Mouse (Mus musculus) cerebellum, adult 2 months (tissue): ENCODE measurements around the gene Fhit.

Source experiments
- CTCF ChIP-seq: fragments of 200-500 bp; IDR thresholded peaks from 2 replicates; pipeline ENCODE4 v1.5.1; 2011; ENCODE audit warnings: low read depth, mild to moderate bottlenecking, control low read depth, low read length, moderate library complexity, borderline replicate concordance; ENCODE audit not compliant: insufficient read depth
- POLR2A ChIP-seq: fragments of 200-500 bp; IDR thresholded peaks from 2 replicates; pipeline ENCODE4 v1.6.1; 2011; ENCODE audit warnings: low read length, control low read depth, borderline replicate concordance; ENCODE audit not compliant: insufficient read depth

DNA sequence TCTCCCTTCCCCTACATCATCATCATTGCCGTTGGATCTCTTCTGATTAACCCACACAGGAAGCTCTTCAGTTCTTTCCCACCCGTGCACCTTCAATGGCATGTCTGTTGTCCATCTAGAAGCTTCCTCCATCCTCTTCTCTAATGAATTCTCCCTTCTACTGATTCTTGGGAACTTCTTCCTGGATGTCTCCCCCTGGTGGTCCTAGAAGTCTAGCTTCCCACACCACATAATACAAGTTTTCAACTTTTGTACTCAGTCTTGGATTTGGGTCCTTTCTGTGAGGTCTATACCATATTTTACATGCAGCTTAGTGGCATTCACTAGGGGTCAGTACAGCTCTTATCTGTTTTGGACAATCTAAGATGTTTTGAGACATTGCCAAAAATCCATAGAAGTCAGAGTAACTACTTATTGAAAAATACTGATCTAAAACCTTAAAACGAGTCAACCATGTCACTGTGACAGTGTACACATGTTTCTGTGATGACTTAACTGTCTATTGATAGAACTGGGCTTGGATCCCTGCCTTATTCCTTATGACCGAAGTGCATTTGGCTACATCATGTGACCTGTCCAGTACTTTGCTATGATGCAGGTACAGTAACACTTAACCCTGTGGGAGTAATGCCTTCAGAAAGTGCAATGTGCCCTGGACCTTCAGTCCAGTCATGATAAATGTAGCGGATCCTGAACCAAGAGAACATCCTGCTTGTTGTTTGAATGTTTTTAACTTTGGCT, 1141.3 kb downstream of the Fhit start:
- no peak for TF ChIP-seq CTCF
- TF ChIP-seq POLR2A = no peak
